Mouse (Mus musculus) spleen, adult 2 months (tissue): Measurements from ENCODE around the gene Tnni2. TPM values are rescaled to one million over a fixed set of nuclear protein-coding genes. Genes with fewer than 3 reads are reported as not detected.

Source experiments
- DNase-seq, 2 experiments: peaks; one replicate each; pipeline versions ENCODE4 v3.0.0 to v3.0.0-alpha.2; 2012 to 2021; ENCODE audit warnings: low spot score in 2 of 2, low read depth in 1 of 2
- H3K27ac ChIP-seq: fragments of 200-500 bp; 2 replicates; pipeline ENCODE4 v1.5.1; 2012; ENCODE audit warnings: low read length, inconsistent platforms; ENCODE audit not compliant: insufficient read depth
- H3K27me3 ChIP-seq: fragments of 200-500 bp; 2 replicates; pipeline ENCODE4 v1.6.1; 2012; ENCODE audit warnings: mild to moderate bottlenecking, moderate library complexity, low read length, inconsistent platforms; ENCODE audit not compliant: control insufficient read depth, insufficient read depth
- H3K36me3 ChIP-seq: fragments of 200-500 bp; 2 replicates; pipeline ENCODE4 v1.6.1; 2012; ENCODE audit warnings: mild to moderate bottlenecking, low read length, inconsistent platforms; ENCODE audit not compliant: control insufficient read depth, insufficient read depth
- H3K4me1 ChIP-seq: fragments of 200-500 bp; 2 replicates; pipeline ENCODE4 v1.6.1; 2011; ENCODE audit warnings: inconsistent platforms; ENCODE audit not compliant: control insufficient read depth, insufficient read depth, insufficient read length
- H3K4me3 ChIP-seq: fragments of 200-500 bp; 2 replicates; pipeline ENCODE4 v1.5.1; 2011; ENCODE audit warnings: mild to moderate bottlenecking, inconsistent platforms; ENCODE audit not compliant: insufficient read depth, insufficient read length; ENCODE audit errors: extremely low read depth
- CTCF ChIP-seq: fragments of 200-500 bp; IDR thresholded peaks from 2 replicates; pipeline ENCODE4 v1.5.1; 2011; ENCODE audit warnings: mild to moderate bottlenecking, inconsistent platforms; ENCODE audit not compliant: insufficient read depth, insufficient read length, insufficient replicate concordance; ENCODE audit errors: extremely low read depth
- POLR2A ChIP-seq: fragments of 200-500 bp; IDR thresholded peaks from 2 replicates; pipeline ENCODE4 v1.6.1; 2011; ENCODE audit warnings: low read depth, low read length, inconsistent platforms
- WGBS: fragments of 180-500 bp; shearing (Covaris S2); methylation state at CpG from one replicate; pipeline ENCODE4 v1.1.7; 2018; 5-methylcytosine and 5-hydroxymethylcytosine counted together
- polyA plus RNA-seq: library from polyadenylated mRNA; depleted of rRNA; stranded (reverse); fragments of >200 nt; gene quantifications from 2 replicates; pipeline ENCODE4 v1.2.3, GENCODE M21; 2012

Tnni2 gene
- polyA plus RNA-seq, 1 experiment: 3.9 TPM

GRCm38 (mm10) chr7:142413285-142413684 is 28.3 kb upstream of the Tnni2 start:
- Histone ChIP-seq H3K36me3 (no peaks in the 10 kb centered on the region), H3K4me3 (no peak overlapping the region), H3K27me3 (no peaks in the 10 kb centered on the region), H3K4me1 (no peaks in the 10 kb centered on the region), H3K27ac (no peak overlapping the region)
- WGBS: 89% methylated on average over 6 of the region's 6 CpGs
- DNase-seq: no peak
- TF ChIP-seq CTCF: no peak

DNA sequence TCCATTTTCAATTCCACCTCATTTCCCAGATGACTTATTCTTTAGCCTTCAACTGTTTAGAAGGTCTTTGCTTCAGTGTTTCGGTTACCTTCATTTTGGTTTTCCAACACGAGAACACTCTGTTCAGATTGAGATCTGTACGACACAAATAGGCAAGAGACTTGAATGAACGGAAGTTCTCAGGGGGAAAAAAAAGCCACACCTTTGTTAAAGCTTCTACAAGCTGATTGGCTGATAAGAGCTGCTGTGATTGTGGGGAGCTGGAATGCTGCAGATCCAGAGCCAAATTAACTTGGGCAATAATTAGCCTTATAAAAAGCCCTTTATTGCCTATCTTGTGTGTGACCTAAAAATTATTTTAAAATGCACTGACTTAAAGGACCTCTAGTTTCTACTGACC is 26.3 kb upstream of the Tnni2 start:
- no peak overlapping the region for H3K4me3 ChIP-seq
- no peak for DNase-seq
- no peaks in the 10 kb centered on the region for H3K36me3 ChIP-seq
- no peaks in the 10 kb centered on the region for H3K27me3 ChIP-seq
- TF ChIP-seq CTCF: no peak
- 75% methylated on average over 4 of the region's 4 CpGs for WGBS
- no peak overlapping the region for H3K27ac ChIP-seq
- H3K4me1 ChIP-seq: no peaks in the 10 kb centered on the region

DNA sequence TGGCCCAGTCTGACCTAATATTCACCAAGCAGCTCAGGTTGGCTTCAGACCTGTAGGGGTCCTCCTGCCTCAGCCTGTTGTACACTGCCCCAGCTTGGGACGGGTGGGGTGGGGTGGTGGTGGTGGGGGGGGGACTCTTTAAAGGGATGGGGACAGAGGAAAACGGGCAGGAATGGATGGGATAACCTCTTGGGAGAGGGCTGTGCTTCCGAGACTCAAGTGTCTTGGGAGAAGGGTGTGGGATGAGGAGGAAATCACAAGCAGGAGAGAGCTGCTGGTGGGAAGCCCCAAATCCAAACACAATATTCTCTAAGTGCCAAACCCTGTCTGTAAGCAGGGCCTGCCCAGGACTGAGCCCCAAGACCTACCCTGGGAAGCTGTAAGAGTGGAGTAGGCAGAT is 25.4 kb upstream of the Tnni2 start:
- H3K36me3 ChIP-seq: no peaks in the 10 kb centered on the region
- no peaks in the 10 kb centered on the region for H3K4me1 ChIP-seq
- TF ChIP-seq CTCF: no peak
- TF ChIP-seq POLR2A: no peak
- WGBS: 87% methylated on average over 3 of the region's 3 CpGs
- no peak for DNase-seq
- H3K27me3 ChIP-seq: no peaks in the 10 kb centered on the region
- H3K4me3 ChIP-seq: no peak overlapping the region
- H3K27ac ChIP-seq: no peak overlapping the region

GRCm38 (mm10) chr7:142418027-142418426 is 23.6 kb upstream of the Tnni2 start:
- H3K27ac ChIP-seq: no peak overlapping the region
- no peaks in the 10 kb centered on the region for H3K36me3 ChIP-seq
- no peak for TF ChIP-seq POLR2A
- H3K4me3 ChIP-seq: no peak overlapping the region
- H3K4me1 ChIP-seq: peaks cover 3% of the 10 kb centered on the region; the same call in 1 of the 2 replicates
- no peaks in the 10 kb centered on the region for H3K27me3 ChIP-seq
- WGBS: 94% methylated on average over 2 of the region's 2 CpGs
- DNase-seq: no peak

DNA sequence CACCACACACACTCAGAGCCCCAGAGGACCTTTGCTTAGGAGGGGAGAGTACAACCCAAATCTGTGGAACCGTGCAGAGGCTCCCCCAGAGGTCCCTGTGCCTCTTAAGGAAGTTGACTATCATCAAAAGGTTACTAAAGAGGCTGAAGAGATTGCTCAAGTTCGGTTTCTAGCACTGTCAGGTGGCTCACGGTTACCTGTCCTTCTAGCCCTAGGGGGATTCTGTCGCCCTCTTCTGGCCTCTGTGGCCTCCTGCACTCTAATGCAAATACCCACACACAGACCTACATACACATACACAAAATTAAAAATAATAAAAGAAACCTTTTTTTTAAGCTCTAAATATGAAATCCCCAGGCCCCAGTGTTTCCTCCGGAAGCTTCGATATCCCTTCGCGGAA is 22.9 kb upstream of the Tnni2 start:
- no peak for DNase-seq
- Histone ChIP-seq H3K27ac (no peak overlapping the region), H3K4me3 (no peak overlapping the region), H3K36me3 (no peaks in the 10 kb centered on the region), H3K27me3 (no peaks in the 10 kb centered on the region), H3K4me1 (peaks cover 3% of the 10 kb centered on the region; the same call in 1 of the 2 replicates)
- 94% methylated on average over 8 of the region's 8 CpGs for WGBS
- no peak for TF ChIP-seq POLR2A
- no peak for TF ChIP-seq CTCF

GRCm38 (mm10) chr7:142419887-142420286 is 21.7 kb upstream of the Tnni2 start:
- WGBS: 65% methylated on average over 5 of the region's 5 CpGs
- no peak for DNase-seq
- peaks cover 3% of the 10 kb centered on the region; the same call in 1 of the 2 replicates for H3K4me1 ChIP-seq
- H3K4me3 ChIP-seq: no peak overlapping the region
- no peak overlapping the region for H3K27ac ChIP-seq
- no peaks in the 10 kb centered on the region for H3K27me3 ChIP-seq
- TF ChIP-seq CTCF: no peak
- TF ChIP-seq POLR2A: no peak
- H3K36me3 ChIP-seq: no peaks in the 10 kb centered on the region

DNA sequence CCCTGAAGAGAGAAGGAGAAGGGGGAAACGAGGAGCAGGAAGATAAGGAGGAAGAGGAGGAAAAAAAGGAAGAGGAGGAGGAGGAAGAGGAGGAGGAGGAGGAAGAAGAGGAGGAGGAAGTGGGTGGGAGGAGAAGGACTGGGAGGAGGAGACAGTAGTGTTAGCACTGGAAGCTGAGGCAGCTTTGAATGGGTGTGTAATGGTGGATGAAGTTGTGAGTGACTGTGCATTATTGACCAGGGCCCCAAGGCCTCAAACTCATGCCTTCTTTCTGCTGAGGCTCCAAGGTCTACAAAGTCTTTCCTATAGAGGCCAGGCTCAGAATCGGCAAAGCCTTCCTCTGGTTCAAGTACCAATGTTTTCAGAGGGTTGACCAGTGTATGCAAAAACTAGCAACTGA is 19.8 kb upstream of the Tnni2 start:
- peaks cover 3% of the 10 kb centered on the region; the same call in 1 of the 2 replicates for H3K4me1 ChIP-seq
- TF ChIP-seq POLR2A (no peak), CTCF (no peak)
- no peaks in the 10 kb centered on the region for H3K27me3 ChIP-seq
- no peak overlapping the region for H3K4me3 ChIP-seq
- 51% methylated on average over 2 of the region's 2 CpGs for WGBS
- no peak for DNase-seq
- no peak overlapping the region for H3K27ac ChIP-seq
- no peaks in the 10 kb centered on the region for H3K36me3 ChIP-seq

DNA sequence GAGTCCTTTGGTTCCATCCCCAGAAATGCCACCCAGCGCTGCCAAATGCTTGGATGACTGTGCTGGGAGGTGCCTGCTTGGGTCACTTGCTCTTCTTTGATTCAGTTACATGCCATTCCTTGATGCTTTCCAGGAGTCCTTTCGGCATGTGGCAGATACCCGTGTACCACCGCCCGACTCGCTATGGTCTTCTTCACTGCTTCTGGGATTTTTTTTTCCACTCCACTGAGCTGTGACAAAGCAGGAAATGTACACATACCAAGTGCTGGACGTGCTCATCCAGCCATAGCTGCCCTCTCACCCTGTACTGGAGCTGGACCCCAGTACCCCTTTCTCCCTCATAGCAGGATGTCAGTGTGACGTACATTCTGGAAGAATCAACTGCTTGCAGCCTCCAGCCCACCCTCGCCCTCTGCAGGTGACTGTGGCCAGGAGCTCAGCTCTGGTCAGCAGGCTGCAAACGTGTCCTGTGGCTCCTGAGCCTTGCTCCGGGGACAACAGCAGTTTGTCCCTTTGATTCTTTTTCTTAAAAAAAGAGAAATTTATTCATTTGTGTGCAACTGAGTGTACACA is 15.9 kb upstream of the Tnni2 start:
- Histone ChIP-seq H3K27me3 (no peaks in the 10 kb centered on the region), H3K27ac (no peak overlapping the region), H3K4me3 (no peak overlapping the region), H3K4me1 (peaks cover 3% of the 10 kb centered on the region; the same call in 1 of the 2 replicates), H3K36me3 (no peaks in the 10 kb centered on the region)
- WGBS: 58% methylated on average over 11 of the region's 11 CpGs
- no peak for TF ChIP-seq CTCF
- no peak for TF ChIP-seq POLR2A
- no peak for DNase-seq
